Mouse (Mus musculus) frontal cortex, postnatal 10 days (tissue): ENCODE results near the gene Washc4.
A peak's percentile ranks its signal among the peaks of the same experiment; 100 is the strongest.

Source experiments
- DNase-seq, 2 experiments: peaks; one replicate each; pipeline ENCODE4 v3.0.0; 2022; ENCODE audit warnings: low spot score in 2 of 2, mixed read lengths in 1 of 2

The Washc4 gene

DNA sequence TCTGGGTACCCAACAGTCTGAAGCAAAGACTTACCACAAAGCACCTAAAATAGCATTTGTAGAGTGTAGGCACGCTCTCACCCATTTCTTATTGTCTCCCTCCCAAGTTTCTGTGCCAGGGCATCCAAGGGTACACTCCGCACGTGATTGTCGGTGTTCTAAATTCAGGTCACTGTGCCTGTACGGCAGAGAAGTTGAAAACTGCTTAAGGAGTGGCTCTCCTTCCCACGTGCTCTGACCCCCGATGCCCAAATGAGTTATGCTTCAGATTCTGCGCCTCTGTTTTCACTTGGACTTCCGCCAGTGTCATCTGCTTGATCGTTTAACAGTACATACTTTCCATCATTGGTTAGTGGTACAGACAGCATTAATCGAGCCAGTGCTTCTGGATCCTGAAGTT, 57.1 kb downstream of the Washc4 start:
- DNase-seq: no peak

GRCm38 (mm10) chr10:83603956-83604564, 60.5 kb downstream of the Washc4 start:
- DNase-seq: no peak

GRCm38 (mm10) chr10:83605637-83606183, 62.2 kb downstream of the Washc4 start:
- no peak for DNase-seq

GRCm38 (mm10) chr10:83607111-83607510, 63.6 kb downstream of the Washc4 start:
- no peak for DNase-seq

- no peak for DNase-seq
Observed at GRCm38 (mm10) chr10:83608596-83608995, 65.0 kb downstream of the Washc4 start.

GRCm38 (mm10) chr10:83610518-83610917, 67.0 kb downstream of the Washc4 start:
- DNase-seq: no peak

DNA sequence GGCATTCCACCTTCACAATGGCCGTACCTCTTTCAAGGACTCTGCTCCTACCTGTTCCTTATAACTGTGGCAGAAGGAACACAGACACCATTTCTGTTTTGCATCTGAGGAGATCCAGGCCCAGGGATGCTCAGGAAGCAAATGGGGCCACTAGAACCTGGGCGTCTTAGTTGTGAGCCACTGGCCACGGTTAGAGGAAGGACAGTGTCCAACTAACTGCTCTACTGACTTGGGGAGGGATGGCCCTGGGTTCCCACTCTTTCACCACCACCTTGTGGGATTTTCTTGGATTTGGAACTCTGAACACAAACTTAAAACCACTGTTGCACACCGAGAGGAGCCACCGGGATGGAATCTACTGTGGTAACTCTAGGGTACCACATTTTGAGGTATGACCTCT, 68.3 kb downstream of the Washc4 start:
- DNase-seq: no peak

DNA sequence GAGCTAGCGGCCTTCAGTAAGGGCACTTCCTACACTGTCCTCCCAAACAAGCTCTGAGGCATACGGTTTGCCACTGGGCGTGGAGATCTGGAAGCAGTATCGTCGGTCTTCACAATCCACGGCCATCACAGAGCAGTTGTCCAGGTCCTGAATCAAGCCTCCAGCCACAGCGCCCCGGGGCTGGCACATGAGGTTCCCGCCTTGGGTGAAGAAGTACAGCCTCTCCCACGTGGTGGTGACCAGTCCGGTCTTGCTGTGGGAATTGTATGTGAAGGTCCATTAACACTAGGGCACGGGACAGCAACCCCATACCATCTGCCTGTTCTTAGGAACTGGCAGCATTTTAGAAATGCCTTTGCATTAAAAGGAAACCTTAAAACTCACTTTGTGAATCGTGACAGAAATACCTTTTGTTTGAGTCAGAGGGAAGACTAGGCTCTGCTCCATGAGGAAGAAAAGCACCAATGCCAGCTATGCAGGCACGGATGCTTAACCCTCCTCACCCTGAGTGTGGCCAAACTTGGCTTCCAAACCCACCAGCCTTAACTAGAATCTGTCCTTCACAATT, 69.2 kb downstream of the Washc4 start:
- no peak for DNase-seq

DNA sequence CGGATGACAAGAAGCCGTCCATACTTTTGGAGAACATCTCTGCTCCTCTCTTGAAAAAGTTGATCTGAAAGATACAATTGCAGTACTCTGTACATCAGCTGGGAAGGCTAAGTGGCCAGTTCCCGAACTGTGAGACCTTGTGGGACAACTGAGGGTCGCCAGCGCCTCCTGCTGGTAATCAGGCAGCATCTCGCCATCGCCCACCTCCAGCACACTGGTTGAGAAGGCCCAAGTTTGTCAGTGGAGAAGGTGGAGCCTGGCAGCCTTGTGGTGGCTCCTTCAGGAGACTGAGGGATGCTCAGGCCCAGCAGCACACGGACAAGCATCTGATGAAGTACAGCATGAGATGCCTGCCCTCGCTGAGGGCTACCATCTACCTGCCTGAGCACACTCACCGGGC, 73.8 kb downstream of the Washc4 start:
- no peak for DNase-seq

GRCm38 (mm10) chr10:83618819-83619440, 75.4 kb downstream of the Washc4 start:
- no peak for DNase-seq

DNA sequence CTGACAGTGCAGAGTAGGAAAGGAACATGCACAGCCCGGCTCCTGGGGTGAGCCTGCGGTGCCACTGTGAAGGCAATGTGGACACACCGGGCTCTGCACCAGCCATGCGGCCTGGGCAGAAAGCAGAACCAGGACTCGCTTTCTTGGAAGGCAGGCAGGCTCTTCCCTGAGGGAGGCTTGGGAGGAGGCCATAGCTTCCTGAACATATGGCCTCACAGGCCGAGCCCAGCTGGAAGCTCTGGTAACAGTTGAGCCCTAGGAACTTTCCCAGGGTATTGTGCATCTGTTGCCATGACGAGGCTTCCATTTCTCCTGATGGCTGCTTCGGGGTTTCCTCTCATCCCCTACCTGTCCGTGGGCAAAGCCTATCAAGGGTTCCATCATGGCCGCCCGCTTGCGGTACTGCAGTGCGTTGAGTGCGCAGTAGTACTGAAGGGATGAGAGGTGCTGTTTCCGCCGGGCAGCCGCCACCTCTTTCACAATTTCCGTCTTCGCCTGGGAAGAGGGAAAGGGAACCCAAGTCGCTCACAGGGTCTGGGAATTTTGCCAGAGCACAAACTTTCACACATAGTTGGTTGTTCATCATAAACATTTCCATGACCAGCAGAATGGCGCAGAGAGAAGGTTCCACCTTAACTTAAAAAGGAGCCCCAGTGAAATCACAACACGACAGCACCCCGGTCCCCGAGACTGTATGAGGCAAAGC, 77.0 kb downstream of the Washc4 start:
- no peak for DNase-seq

DNA sequence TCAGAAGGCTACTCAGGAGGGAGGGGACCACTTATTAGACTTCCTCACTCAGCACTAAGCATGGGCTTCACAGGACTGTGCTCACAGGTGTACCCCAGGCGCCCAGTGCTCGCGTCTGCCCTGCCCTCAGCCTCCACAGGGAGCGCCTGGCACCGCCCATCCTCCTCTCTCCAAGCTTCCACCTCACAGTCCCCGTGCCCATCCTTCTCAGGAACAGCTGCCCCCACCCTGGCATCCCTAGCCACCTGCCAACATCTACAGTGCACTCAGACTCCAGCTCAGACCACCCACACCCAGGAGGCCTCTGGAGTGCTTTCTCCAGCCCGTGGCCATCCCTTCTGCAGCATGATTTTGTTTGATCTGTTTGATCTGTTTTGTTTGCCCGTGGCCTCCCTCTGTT, 80.5 kb downstream of the Washc4 start:
- no peak for DNase-seq

DNA sequence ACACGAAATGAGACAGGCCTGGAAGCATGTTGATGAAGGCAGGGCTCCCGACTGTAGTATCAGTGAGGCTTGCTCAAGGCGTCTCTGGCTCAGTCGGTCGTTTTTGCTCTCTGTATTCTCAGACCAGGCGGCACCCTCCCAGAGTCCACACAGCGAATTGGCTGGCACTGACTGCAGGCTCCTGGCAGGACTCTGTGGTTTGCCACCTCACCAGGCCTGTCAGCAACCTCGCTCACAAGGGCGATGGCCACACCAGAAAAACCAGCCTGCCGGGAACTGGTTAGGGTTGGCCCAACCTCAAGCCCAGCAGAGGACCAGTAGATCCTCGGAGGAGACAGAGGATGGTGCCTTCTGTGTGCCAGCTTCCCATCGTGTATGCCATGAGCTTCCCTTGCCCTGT, 81.3 kb downstream of the Washc4 start:
- no peak for DNase-seq

DNA sequence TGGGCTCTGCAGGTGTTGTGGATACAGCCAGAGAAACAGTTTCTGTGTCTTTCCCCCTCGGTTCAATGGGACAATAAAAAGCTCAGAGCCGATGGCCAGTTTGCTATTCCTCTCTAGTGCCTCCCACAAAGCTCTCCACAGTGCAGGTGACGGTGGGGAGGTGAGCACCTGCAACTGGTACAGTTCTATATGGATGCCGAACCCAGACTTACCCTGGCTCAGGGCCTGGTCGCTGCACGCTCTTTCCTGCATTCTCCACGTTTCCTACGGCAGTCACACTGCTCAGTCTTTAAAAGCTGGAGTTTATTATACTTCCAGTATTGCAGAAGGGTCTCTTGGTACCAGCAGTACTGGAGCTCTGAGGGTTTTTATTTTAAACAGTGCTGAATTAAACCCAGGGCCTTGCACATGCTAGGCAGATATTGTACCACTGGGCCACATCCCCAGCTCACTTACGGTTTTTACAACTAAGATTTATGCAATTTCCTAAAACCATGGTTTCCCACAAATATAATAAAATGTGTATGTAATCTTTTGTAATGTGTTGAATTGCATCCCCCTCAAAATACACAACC, 83.6 kb downstream of the Washc4 start:
- no peak for DNase-seq

DNA sequence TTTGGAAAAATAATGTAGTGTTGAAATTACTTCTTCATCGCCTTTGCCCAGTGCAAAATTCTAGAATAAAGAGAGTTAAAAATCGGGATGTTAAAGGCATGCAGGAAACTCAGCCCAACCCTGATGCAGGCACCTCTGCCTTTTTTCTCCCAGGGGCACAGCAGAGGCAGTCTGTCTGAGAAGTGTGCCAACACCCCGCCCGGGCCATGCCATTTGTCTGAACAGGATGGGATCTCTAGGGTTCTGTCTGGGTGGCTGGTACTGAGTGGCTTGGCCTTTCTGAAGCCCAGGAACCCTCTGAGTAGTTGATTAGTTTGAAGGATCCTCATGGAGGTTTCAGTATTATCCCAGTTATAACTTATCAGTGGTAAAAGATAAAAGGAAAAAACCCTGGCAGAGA, 84.7 kb downstream of the Washc4 start:
- DNase-seq: no peak

- DNase-seq: no peak
Observed at GRCm38 (mm10) chr10:83629190-83629781, 85.7 kb downstream of the Washc4 start.

DNA sequence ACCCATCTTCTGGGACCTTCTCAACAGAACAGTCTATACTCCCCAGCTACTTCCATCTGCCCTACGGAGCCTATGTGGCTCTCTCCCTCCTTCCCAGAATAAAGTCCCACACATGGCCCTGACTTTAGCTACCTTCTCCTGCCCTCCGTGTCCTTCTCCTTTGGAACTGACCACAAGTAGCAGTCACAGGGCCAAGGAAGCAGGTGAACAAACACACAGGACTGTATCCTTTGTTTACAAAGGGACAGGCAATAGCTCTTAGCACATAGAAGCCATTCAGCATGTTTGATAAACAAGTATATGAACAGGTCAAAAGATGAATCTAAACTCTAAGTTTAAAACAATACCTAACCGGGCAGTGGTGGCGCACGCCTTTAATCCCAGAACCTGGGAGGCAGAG, 86.3 kb downstream of the Washc4 start:
- no peak for DNase-seq

DNA sequence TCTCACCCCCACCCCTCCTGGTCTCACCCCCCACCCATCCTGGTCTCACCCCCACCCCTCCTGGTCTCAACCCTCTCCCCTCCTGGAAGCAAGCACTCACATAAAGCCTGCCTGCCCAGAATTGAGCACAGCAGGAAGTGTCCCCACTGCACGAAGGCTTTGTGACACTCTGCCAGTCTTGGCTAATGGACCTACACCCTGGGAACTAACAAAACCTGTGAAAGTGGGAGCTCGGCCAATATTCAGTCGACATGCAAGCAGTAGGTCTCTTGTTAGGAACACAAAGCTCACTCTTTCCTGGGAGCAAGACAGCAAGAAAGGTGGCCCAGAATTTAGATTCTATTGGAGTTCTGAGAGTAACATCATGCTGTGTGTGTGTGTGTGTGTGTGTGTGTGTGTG, 87.3 kb downstream of the Washc4 start:
- peak; percentile 48 to 58 for DNase-seq

DNA sequence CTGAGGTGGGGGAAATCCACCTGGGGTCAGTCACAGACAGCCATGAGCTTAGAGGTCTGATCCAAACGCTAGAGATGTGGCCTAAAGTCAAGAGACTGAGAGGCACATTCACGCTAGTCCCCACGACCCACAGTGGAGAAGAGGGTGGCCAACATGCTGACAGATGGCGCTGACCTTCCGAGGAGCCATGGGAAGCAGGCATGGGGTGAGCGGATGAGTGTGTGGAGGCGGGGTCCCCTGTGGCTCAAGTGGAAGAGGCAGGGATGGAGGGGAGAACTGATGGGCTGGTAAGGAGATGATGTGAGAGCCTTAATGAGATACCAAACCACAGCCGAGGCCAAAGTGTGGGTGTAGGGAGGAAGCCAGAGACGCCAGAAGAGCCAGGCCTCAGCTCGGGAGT, 88.2 kb downstream of the Washc4 start:
- DNase-seq: no peak

DNA sequence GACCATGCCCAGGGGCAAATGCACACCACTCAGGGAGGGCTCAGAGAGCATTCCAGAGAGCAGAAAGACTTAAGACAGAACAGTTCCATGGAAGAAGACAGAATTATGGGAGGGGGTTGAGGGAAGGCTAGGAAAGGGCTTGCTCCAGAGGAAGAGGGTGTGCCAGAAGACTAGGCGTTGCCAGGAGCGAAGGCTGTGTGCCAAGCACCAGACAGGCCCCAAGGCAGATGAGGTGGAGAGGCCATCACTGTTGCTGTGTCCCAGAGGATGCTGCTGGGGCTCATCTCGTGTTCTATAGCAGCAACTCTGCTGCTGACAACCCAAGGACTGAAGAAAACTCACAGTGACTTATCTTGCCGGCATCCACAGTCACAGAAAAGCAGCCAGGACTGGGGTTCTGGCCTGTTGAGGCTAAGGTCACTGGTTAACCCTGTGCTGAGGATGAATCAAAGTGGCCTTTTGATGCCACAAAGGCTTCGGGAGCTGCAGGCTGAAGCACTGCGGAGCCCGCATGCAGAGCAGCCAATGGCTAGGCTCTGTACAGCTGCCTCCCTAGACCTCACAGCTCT, 89.3 kb downstream of the Washc4 start:
- no peak for DNase-seq

- DNase-seq: no peak
Observed at GRCm38 (mm10) chr10:83634461-83634860, 90.9 kb downstream of the Washc4 start.

- DNase-seq: no peak
Observed at GRCm38 (mm10) chr10:83636191-83636590, 92.6 kb downstream of the Washc4 start.
